Mouse (Mus musculus) myocyte (in vitro differentiated cells): ENCODE measurements around the gene Dnmt3l.

Source experiments
- CEBPB ChIP-seq: IDR thresholded peaks from 2 replicates; pipeline ENCODE4 v1.6.1; 2011; ENCODE audit warnings: mild to moderate bottlenecking, moderate library complexity; ENCODE audit not compliant: poor library complexity, insufficient read depth, severe bottlenecking
- E2F4 ChIP-seq: IDR thresholded peaks from one replicate; pipeline ENCODE4 v1.6.1; 2011; ENCODE audit warnings: mild to moderate bottlenecking, control low read depth, moderate library complexity; ENCODE audit not compliant: insufficient read depth
- MAX ChIP-seq: IDR thresholded peaks from one replicate; pipeline ENCODE4 v1.6.1; 2011; ENCODE audit warnings: low read depth, mild to moderate bottlenecking, control low read depth
- MYOD1 ChIP-seq, 3 experiments: IDR thresholded peaks; one replicate each; pipeline ENCODE4 v1.6.1; 2011; ENCODE audit warnings: control low read depth in 2 of 3, low read depth in 2 of 3, mild to moderate bottlenecking in 2 of 3, moderate library complexity in 1 of 3; ENCODE audit not compliant: insufficient read length in 2 of 3, control insufficient read depth in 1 of 3
- MYOG ChIP-seq, 3 experiments: IDR thresholded peaks; one replicate each; pipeline ENCODE4 v1.6.1; 2011; ENCODE audit warnings: control low read depth in 2 of 3, low read depth in 2 of 3, mild to moderate bottlenecking in 2 of 3; ENCODE audit not compliant: insufficient read length in 2 of 3, control insufficient read depth in 1 of 3, insufficient read depth in 1 of 3
- POLR2A ChIP-seq: IDR thresholded peaks from one replicate; pipeline ENCODE4 v1.6.1; 2011; ENCODE audit warnings: low read depth, mild to moderate bottlenecking, control low read depth, moderate library complexity; ENCODE audit not compliant: insufficient read length
- POLR2AphosphoS2 ChIP-seq: IDR thresholded peaks from one replicate; pipeline ENCODE4 v1.6.1; 2011; ENCODE audit warnings: low read depth, control low read depth; ENCODE audit not compliant: insufficient read length
- REST ChIP-seq: IDR thresholded peaks from one replicate; pipeline ENCODE4 v1.6.1; 2011; ENCODE audit warnings: mild to moderate bottlenecking, control low read depth, moderate library complexity; ENCODE audit not compliant: insufficient read depth, insufficient read length
- SRF ChIP-seq: IDR thresholded peaks from one replicate; pipeline ENCODE4 v1.6.1; 2011; ENCODE audit warnings: low read depth; ENCODE audit not compliant: control insufficient read depth, insufficient read length
- TCF12 ChIP-seq: IDR thresholded peaks from one replicate; pipeline ENCODE4 v1.6.1; 2011; ENCODE audit warnings: mild to moderate bottlenecking, control low read depth; ENCODE audit not compliant: poor library complexity, insufficient read depth, severe bottlenecking
- TCF3 ChIP-seq: IDR thresholded peaks from one replicate; pipeline ENCODE4 v1.6.1; 2011; ENCODE audit warnings: low read depth, control low read depth; ENCODE audit not compliant: insufficient read length
- USF1 ChIP-seq: IDR thresholded peaks from one replicate; pipeline ENCODE4 v1.6.1; 2011; ENCODE audit warnings: low read depth, mild to moderate bottlenecking, control low read depth, moderate library complexity

DNA sequence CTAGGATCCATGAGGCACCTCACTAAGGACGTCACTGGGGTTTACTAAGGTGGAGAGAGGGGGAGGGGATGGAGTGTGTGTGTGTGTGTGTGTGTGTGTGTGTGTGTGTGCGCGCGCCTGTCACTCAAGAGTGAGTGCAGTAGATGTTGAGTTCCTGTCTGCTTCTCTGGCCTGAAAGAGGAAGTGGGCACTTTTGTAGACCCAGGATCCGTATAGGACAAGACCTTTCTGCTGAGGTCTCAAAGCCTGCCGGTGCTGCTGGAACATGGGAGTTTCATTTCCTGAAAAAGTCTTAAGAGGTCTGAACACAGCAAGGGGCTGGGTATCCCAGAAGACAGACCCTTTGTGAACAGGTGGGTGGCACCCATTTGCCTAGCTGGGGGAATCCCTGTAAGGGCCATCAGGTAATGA, 45.4 kb downstream of the Dnmt3l start:
- TF ChIP-seq POLR2AphosphoS2 (no peak), MYOD1 (IDR thresholded peaks at IDR 0.05; ENCODE audit: control insufficient read depth in 1 of 3, insufficient read length in 2 of 3, low read depth in 2 of 3) (no peak), POLR2A (no peak), USF1 (no peak), TCF12 (no peak), MYOG (IDR thresholded peaks at IDR 0.05; ENCODE audit: control insufficient read depth in 1 of 3, insufficient read depth in 1 of 3, insufficient read length in 2 of 3, low read depth in 2 of 3) (no peak), E2F4 (no peak), CEBPB (no peak), SRF (no peak), MAX (no peak), TCF3 (no peak), REST (no peak)
